Mouse (Mus musculus): ENCODE data around the gene Hoxa6. TPM values are rescaled to one million over a fixed set of nuclear protein-coding genes. Genes with fewer than 3 reads are reported as not detected.

Gene Hoxa6
- polyA plus RNA-seq, 1 experiment from 2014 or later, result not detected

GRCm38 (mm10) chr6:52214271-52214670 is 5.7 kb upstream of the Hoxa6 start:
- WGBS, result 9% methylated on average over 5 of the region's 5 CpGs
- no peak overlapping the region for H3K4me2 ChIP-seq
- H3K27ac ChIP-seq, result no peak overlapping the region
- no peaks in the 10 kb centered on the region for H3K9me3 ChIP-seq
- peaks cover 13% of the 10 kb centered on the region for H3K4me1 ChIP-seq
- no peak overlapping the region for H3K9ac ChIP-seq
- no peak overlapping the region for H3K4me3 ChIP-seq (replicated peaks)
- no peak for ATAC-seq (ENCODE audit: low FRiP score)
- peaks cover 99% of the 10 kb centered on the region for H3K27me3 ChIP-seq
- H3K36me3 ChIP-seq (replicated peaks), result no peaks in the 10 kb centered on the region

- Histone ChIP-seq H3K9ac (no peak within 1 kb of the TSS), H3K4me3 (replicated peaks) (no peak within 1 kb of the TSS)
- WGBS, result 2% methylated on average over 38 of the region's 38 CpGs
These were observed 4.8 kb upstream of the Hoxa6 start, which contains the start of the genes Hoxa3 and Gm28308 for GRCm38 (mm10) chr6:52213119-52213986. Gene Hoxa3, minus strand, starts transcription at chr6:52213336. Gene Gm28308, minus strand, starts transcription at chr6:52213339.

GRCm38 (mm10) chr6:52212556-52213118 is 4.1 kb upstream of the Hoxa6 start:
- ATAC-seq (ENCODE audit: low FRiP score), result no peak

More at GRCm38 (mm10) chr6:52213119-52213986, 4.8 kb upstream of the Hoxa6 start, which contains the start of the genes Hoxa3 and Gm28308:
- ATAC-seq (ENCODE audit: low FRiP score), result no peak
- H3K9me3 ChIP-seq, result no peaks in the 10 kb centered on the region
- no peaks in the 10 kb centered on the region for H3K36me3 ChIP-seq (replicated peaks)
- no peak within 1 kb of the TSS for H3K27ac ChIP-seq
- no peak within 1 kb of the TSS for H3K4me2 ChIP-seq
- H3K4me1 ChIP-seq, result peaks cover 19% of the 10 kb centered on the region
- peaks cover 99% of the 10 kb centered on the region for H3K27me3 ChIP-seq

GRCm38 (mm10) chr6:52211961-52212360 is 3.4 kb upstream of the Hoxa6 start:
- Histone ChIP-seq H3K9me3 (no peaks in the 10 kb centered on the region), H3K27me3 (peaks cover 99% of the 10 kb centered on the region), H3K9ac (no peak overlapping the region), H3K4me1 (peaks cover 13% of the 10 kb centered on the region), H3K27ac (no peak overlapping the region), H3K4me2 (no peak overlapping the region), H3K36me3 (replicated peaks) (no peaks in the 10 kb centered on the region), H3K4me3 (replicated peaks) (no peak overlapping the region)
- 5% methylated on average over 13 of the region's 13 CpGs for WGBS
- ATAC-seq (ENCODE audit: low FRiP score), result no peak

More at GRCm38 (mm10) chr6:52212556-52213118, 4.1 kb upstream of the Hoxa6 start:
- Histone ChIP-seq H3K36me3 (replicated peaks) (no peaks in the 10 kb centered on the region), H3K9ac (no peak overlapping the region), H3K4me1 (peaks cover 20% of the 10 kb centered on the region), H3K27me3 (peaks cover 99% of the 10 kb centered on the region), H3K4me3 (replicated peaks) (no peak overlapping the region), H3K9me3 (no peaks in the 10 kb centered on the region), H3K4me2 (no peak overlapping the region), H3K27ac (no peak overlapping the region)
- WGBS, result 1% methylated on average over 22 of the region's 22 CpGs

GRCm38 (mm10) chr6:52211170-52211935 is 2.8 kb upstream of the Hoxa6 start:
- Histone ChIP-seq H3K9ac (no peak overlapping the region), H3K27me3 (peaks cover 99% of the 10 kb centered on the region), H3K4me3 (replicated peaks) (no peak overlapping the region), H3K9me3 (no peaks in the 10 kb centered on the region), H3K36me3 (replicated peaks) (no peaks in the 10 kb centered on the region), H3K4me1 (peaks cover 10% of the 10 kb centered on the region; the same call in 1 of the 2 replicates), H3K4me2 (no peak overlapping the region), H3K27ac (no peak overlapping the region)
- under 1% methylated on average over 37 of the region's 37 CpGs for WGBS
- peak; percentile 75 for ATAC-seq (ENCODE audit: low FRiP score)

- 7% methylated on average over 12 of the region's 12 CpGs for WGBS
- Histone ChIP-seq H3K36me3 (replicated peaks) (no peaks in the 10 kb centered on the region), H3K4me1 (peaks cover 10% of the 10 kb centered on the region; the same call in 1 of the 2 replicates), H3K4me3 (replicated peaks) (no peak overlapping the region), H3K9me3 (no peaks in the 10 kb centered on the region), H3K27me3 (peaks cover 99% of the 10 kb centered on the region), H3K27ac (no peak overlapping the region), H3K4me2 (no peak overlapping the region), H3K9ac (no peak overlapping the region)
- no peak for ATAC-seq (ENCODE audit: low FRiP score)
These were observed 1.1 kb upstream of the Hoxa6 start for GRCm38 (mm10) chr6:52209685-52210046.

- no peak for ATAC-seq (ENCODE audit: low FRiP score)
- WGBS, result 3% methylated on average over 17 of the region's 18 CpGs
- Histone ChIP-seq H3K27me3 (peaks cover 99% of the 10 kb centered on the region), H3K36me3 (replicated peaks) (no peaks in the 10 kb centered on the region), H3K4me3 (replicated peaks) (no peak overlapping the region), H3K4me2 (no peak overlapping the region), H3K27ac (no peak overlapping the region), H3K4me1 (peaks cover 15% of the 10 kb centered on the region; the same call in 1 of the 2 replicates), H3K9me3 (no peaks in the 10 kb centered on the region), H3K9ac (no peak overlapping the region)
These were observed 554 bp upstream of the Hoxa6 start for GRCm38 (mm10) chr6:52208868-52209684.

- H3K27ac ChIP-seq, result no peak overlapping the region
- H3K36me3 ChIP-seq (replicated peaks), result no peaks in the 10 kb centered on the region
- no peaks in the 10 kb centered on the region for H3K9me3 ChIP-seq
- H3K4me3 ChIP-seq (replicated peaks), result no peak overlapping the region
- ATAC-seq (ENCODE audit: low FRiP score), result no peak
- H3K27me3 ChIP-seq, result peaks cover 99% of the 10 kb centered on the region
- peaks cover 20% of the 10 kb centered on the region; the same call in 1 of the 2 replicates for H3K4me1 ChIP-seq
- H3K4me2 ChIP-seq, result no peak overlapping the region
- no peak overlapping the region for H3K9ac ChIP-seq
These were observed 892 bp downstream of the Hoxa6 start for GRCm38 (mm10) chr6:52207684-52207976.

GRCm38 (mm10) chr6:52206882-52207683 is 1.4 kb downstream of the Hoxa6 start:
- Histone ChIP-seq H3K27me3 (peaks cover 98% of the 10 kb centered on the region), H3K9me3 (no peaks in the 10 kb centered on the region), H3K4me2 (no peak overlapping the region), H3K36me3 (replicated peaks) (no peaks in the 10 kb centered on the region), H3K4me1 (peaks cover 20% of the 10 kb centered on the region; the same call in 1 of the 2 replicates), H3K27ac (no peak overlapping the region), H3K4me3 (replicated peaks) (no peak overlapping the region), H3K9ac (no peak overlapping the region)
- 1% methylated on average over 4 of the region's 4 CpGs for WGBS
- no peak for ATAC-seq (ENCODE audit: low FRiP score)

- Histone ChIP-seq H3K27ac (no peak overlapping the region), H3K4me2 (no peak overlapping the region), H3K36me3 (replicated peaks) (no peaks in the 10 kb centered on the region), H3K27me3 (peaks cover 98% of the 10 kb centered on the region), H3K9me3 (no peaks in the 10 kb centered on the region), H3K4me3 (replicated peaks) (no peak overlapping the region), H3K4me1 (peaks cover 16% of the 10 kb centered on the region; the same call in 1 of the 2 replicates), H3K9ac (no peak overlapping the region)
- ATAC-seq (ENCODE audit: low FRiP score), result no peak
- under 1% methylated on average over 55 of the region's 55 CpGs for WGBS
These were observed 2.6 kb downstream of the Hoxa6 start for GRCm38 (mm10) chr6:52205638-52206621.
